Mouse (Mus musculus): ENCODE results near the gene Cyp2c23.

Cyp2c23 gene

GRCm38 (mm10) chr19:44028972-44029371 is at the start of gene Cyp2c23:
TSS of gene Cyp2c23 (minus strand) at chr19:44029208.
- no peak for DNase-seq (ENCODE audit: low spot score)

- DNase-seq (ENCODE audit: low spot score), result no peak
Measured at GRCm38 (mm10) chr19:44077024-44077423, 48.0 kb upstream of the Cyp2c23 start.

- no peak for DNase-seq (ENCODE audit: low spot score)
Measured at GRCm38 (mm10) chr19:44076457-44076856, 47.4 kb upstream of the Cyp2c23 start.

GRCm38 (mm10) chr19:44074986-44075385 is 46.0 kb upstream of the Cyp2c23 start:
- DNase-seq (ENCODE audit: low spot score), result no peak

- DNase-seq (ENCODE audit: low spot score), result no peak
Measured at GRCm38 (mm10) chr19:44071166-44071565, 42.2 kb upstream of the Cyp2c23 start.

- DNase-seq (ENCODE audit: low spot score), result no peak
Measured at GRCm38 (mm10) chr19:44069914-44070232, 40.9 kb upstream of the Cyp2c23 start.

- DNase-seq (ENCODE audit: low spot score), result peak; percentile 74
Measured at GRCm38 (mm10) chr19:44069121-44069913, 40.3 kb upstream of the Cyp2c23 start, which contains the start of gene Erlin1. TSS of gene Erlin1 (minus strand) at chr19:44069785.

GRCm38 (mm10) chr19:44068232-44068631 is 39.2 kb upstream of the Cyp2c23 start:
- DNase-seq (ENCODE audit: low spot score), result no peak

GRCm38 (mm10) chr19:44067323-44068049 is 38.5 kb upstream of the Cyp2c23 start:
- DNase-seq (ENCODE audit: low spot score), result no peak

- no peak for DNase-seq (ENCODE audit: low spot score)
Measured at GRCm38 (mm10) chr19:44064734-44065133, 35.7 kb upstream of the Cyp2c23 start.

GRCm38 (mm10) chr19:44063773-44064172 is 34.8 kb upstream of the Cyp2c23 start:
- DNase-seq (ENCODE audit: low spot score), result no peak

- DNase-seq (ENCODE audit: low spot score), result no peak
Measured at GRCm38 (mm10) chr19:44060226-44060625, 31.2 kb upstream of the Cyp2c23 start.

GRCm38 (mm10) chr19:44055173-44055826 is 26.3 kb upstream of the Cyp2c23 start:
- no peak for DNase-seq (ENCODE audit: low spot score)

GRCm38 (mm10) chr19:44050388-44050787 is 21.4 kb upstream of the Cyp2c23 start:
- no peak for DNase-seq (ENCODE audit: low spot score)

GRCm38 (mm10) chr19:44049282-44049681 is 20.3 kb upstream of the Cyp2c23 start:
- DNase-seq (ENCODE audit: low spot score), result no peak

- no peak for DNase-seq (ENCODE audit: low spot score)
Measured at GRCm38 (mm10) chr19:44045847-44046246, 16.8 kb upstream of the Cyp2c23 start.

- DNase-seq (ENCODE audit: low spot score), result no peak
Measured at GRCm38 (mm10) chr19:44042121-44042520, 13.1 kb upstream of the Cyp2c23 start.

- DNase-seq (ENCODE audit: low spot score), result no peak
Measured at GRCm38 (mm10) chr19:44033396-44033795, 4.4 kb upstream of the Cyp2c23 start.

- no peak for DNase-seq (ENCODE audit: low spot score)
Measured at GRCm38 (mm10) chr19:44032046-44032744, 3.2 kb upstream of the Cyp2c23 start.

GRCm38 (mm10) chr19:44030024-44030423 is 1.0 kb upstream of the Cyp2c23 start:
- no peak for DNase-seq (ENCODE audit: low spot score)

GRCm38 (mm10) chr19:44026956-44027530 is 2.0 kb downstream of the Cyp2c23 start:
- DNase-seq (ENCODE audit: low spot score), result no peak

Data from spleen, adult 12 weeks (tissue).